Mouse (Mus musculus) erythroblast, embryonic 14.5 days (primary cell): ENCODE measurements around the gene Usp3.

ENCODE experiments used
- GATA1 ChIP-seq: IDR thresholded peaks from 2 replicates; pipeline ENCODE4 v1.6.1; 2012; ENCODE audit warnings: low read length, inconsistent platforms, mixed read lengths
- TAL1 ChIP-seq: IDR thresholded peaks from 3 replicates; pipeline ENCODE4 v1.6.1; 2012; ENCODE audit warnings: low read length, inconsistent platforms, mixed read lengths

DNA sequence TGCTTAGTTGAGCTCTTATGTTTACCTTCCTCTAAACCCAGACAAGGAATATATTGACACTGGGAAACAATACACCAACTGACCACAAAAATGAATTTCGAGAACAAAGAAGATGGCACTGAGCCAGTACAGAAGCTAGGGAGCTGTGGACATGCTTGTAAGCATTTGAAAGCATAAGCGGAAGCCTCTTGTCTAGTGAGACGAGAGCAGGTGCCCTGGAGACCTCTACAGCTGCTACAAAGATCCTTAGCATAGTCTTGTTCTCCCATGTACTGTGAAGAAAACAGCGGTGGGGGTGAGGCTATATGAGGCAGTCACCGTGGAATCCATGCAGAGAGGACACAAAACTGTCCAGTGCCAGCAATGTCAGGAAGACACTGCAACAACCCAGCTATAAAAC, 74.0 kb downstream of the Usp3 start:
- TF ChIP-seq GATA1 (no peak), TAL1 (no peak)
